Mouse (Mus musculus) central nervous system, embryonic 11.5 days (tissue): ENCODE results near the gene Plek. TPM values are rescaled to one million over a fixed set of nuclear protein-coding genes. Genes with fewer than 3 reads are reported as not detected.

ENCODE experiments used
- polyA plus RNA-seq: library from polyadenylated mRNA; depleted of rRNA; stranded (reverse); fragments of >200 nt; gene quantifications from 2 replicates; pipeline ENCODE4 v1.2.3, GENCODE M21; 2012; rRNA removed

The Plek gene
- polyA plus RNA-seq: 5.6 and 7.6 TPM in 2 replicates

DNA sequence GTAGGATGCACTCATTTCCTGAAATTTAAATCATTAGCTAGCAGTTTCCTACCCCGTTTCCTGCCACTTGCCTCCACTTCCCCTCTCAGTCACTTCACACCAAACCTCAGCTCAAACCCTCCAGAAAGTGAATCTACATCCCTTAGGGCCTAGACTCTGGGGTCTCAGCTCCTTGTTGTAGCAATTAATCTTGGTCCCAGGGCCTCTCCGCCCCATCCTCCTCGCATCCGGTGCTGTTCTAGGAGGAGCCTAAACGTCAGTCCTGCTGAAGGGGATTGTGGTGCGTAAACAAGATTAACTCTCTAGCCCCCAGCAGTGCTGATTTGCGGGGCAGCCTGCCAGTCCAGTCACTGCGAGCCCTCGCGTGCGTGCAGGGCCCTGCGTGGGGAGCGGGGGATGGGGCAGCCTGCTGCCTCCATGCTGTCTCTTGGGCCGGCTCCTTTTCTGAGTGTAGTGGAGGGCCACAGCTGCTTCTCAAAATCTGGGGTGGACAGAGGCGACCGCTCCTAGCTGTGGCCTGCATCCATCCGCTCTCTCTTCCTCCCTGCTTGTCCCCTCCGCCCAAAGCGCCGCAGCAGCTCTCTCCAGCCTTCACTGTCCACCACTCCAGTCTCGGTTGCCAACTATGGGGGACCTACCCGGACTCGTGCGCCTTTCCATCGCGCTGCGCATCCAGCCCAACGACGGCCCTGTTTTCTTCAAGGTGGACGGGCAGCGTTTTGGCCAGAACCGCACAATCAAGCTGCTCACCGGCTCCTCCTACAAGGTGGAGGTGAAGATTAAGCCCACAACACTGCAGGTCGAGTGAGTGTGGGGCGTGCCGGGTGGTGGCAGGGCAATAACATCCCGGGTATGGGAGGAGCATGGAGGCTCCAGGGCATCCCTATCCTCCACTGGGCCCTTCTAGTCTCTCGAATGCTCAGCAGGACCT lies at the start of gene Plek, which contains the start of gene Cnrip1:
TSS of gene Plek (minus strand) at position 837 of the 931 bp plus-strand sequence.
TSS of gene Cnrip1 (plus strand) at position 42 of the 931 bp plus-strand sequence.

GRCm38 (mm10) chr11:16950976-16951760 lies 101.0 kb downstream of the Plek start, which contains the start of gene Fbxo48:
Gene Fbxo48, plus strand, starts transcription at chr11:16951375.

Other genes with a start within 250 kb of the Plek start
- 4.9 and 5.8 TPM in 2 replicates for gene Fbxo48, start 101.0 kb downstream of the Plek start, polyA plus RNA-seq
- 15.1 and 20.7 TPM in 2 replicates for gene Cnrip1, start 795 bp downstream of the Plek start, polyA plus RNA-seq
- gene Ppp3r1, start 106.9 kb upstream of the Plek start, polyA plus RNA-seq: 58.3 and 61.5 TPM in 2 replicates
- 19.9 and 21.1 TPM in 2 replicates for gene Wdr92, start 129.7 kb upstream of the Plek start, polyA plus RNA-seq
- gene Pno1, start 159.2 kb upstream of the Plek start, polyA plus RNA-seq: 25.0 and 29.7 TPM in 2 replicates
- gene C1d, start 205.2 kb upstream of the Plek start, polyA plus RNA-seq: 85.1 and 90.5 TPM in 2 replicates